Mouse (Mus musculus): Measurements from ENCODE around the gene Fkbpl. TPM values are rescaled to one million over a fixed set of nuclear protein-coding genes. Genes with fewer than 3 reads are reported as not detected.
A peak's percentile ranks its signal among the peaks of the same experiment; 100 is the strongest.

Gene Fkbpl
- polyA plus RNA-seq, 1 experiment from 2014 or later = 10.7 TPM

- Histone ChIP-seq H3K27me3 (no peaks in the 10 kb centered on the region), H3K4me3 (no peak overlapping the region), H3K4me1 (replicated peaks) (peaks cover 38% of the 10 kb centered on the region), H3K27ac (no peak overlapping the region), H3K9me3 (replicated peaks) (no peaks in the 10 kb centered on the region), H3K9ac (no peak overlapping the region), H3K36me3 (peaks cover 26% of the 10 kb centered on the region), H3K4me2 (no peak overlapping the region)
- no peak for ATAC-seq (replicated peaks; ENCODE audit: insufficient number of reproducible peaks, insufficient read depth, low FRiP score, low read depth)
- WGBS = 79% methylated on average over 7 of the region's 7 CpGs
These were observed 36.6 kb upstream of the Fkbpl start for GRCm38 (mm10) chr17:34607997-34608396.

GRCm38 (mm10) chr17:34611050-34611449 lies 33.5 kb upstream of the Fkbpl start:
- no peak overlapping the region for H3K4me3 ChIP-seq
- no peak overlapping the region for H3K9ac ChIP-seq
- H3K9me3 ChIP-seq (replicated peaks) = no peaks in the 10 kb centered on the region
- no peak overlapping the region for H3K27ac ChIP-seq
- H3K4me2 ChIP-seq = no peak overlapping the region
- H3K27me3 ChIP-seq = no peaks in the 10 kb centered on the region
- no peak for ATAC-seq (replicated peaks; ENCODE audit: insufficient number of reproducible peaks, insufficient read depth, low FRiP score, low read depth)
- H3K36me3 ChIP-seq = peaks cover 38% of the 10 kb centered on the region
- WGBS = 87% methylated on average over 8 of the region's 8 CpGs
- peaks cover 27% of the 10 kb centered on the region for H3K4me1 ChIP-seq (replicated peaks)

DNA sequence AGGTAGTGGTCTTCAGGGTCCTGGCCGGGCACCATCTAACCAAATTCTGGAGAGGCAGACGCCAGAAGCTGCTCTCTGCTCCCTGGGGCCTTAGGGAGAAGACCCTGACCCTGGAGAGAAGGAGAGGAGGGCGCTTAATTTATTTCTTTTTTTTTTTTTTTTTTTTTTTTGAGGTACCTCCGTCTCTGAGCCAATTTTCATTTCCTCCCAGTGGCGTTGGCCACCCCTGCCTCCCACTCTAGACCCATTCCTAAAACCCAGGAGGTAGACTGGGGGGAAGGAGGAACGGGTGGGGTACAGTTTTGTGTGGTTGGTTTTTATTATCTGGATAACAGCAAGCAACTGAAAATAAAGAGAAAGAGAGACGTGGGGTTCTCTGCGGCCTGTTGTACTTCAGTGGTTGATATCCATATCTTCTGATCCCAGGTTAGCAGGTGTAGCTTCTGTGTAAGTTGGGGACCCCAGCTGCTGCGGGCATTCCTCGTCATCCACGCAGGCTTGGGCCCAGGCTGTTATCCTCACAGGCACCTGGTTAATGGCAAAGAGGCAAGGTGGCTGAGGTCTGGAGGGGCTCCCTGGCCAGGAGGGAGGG lies 31.4 kb upstream of the Fkbpl start:
- Histone ChIP-seq H3K27me3 (no peaks in the 10 kb centered on the region), H3K4me3 (no peak overlapping the region), H3K4me2 (no peak overlapping the region), H3K9me3 (replicated peaks) (no peaks in the 10 kb centered on the region), H3K9ac (no peak overlapping the region), H3K27ac (no peak overlapping the region), H3K4me1 (replicated peaks) (peaks cover 10% of the 10 kb centered on the region), H3K36me3 (peaks cover 48% of the 10 kb centered on the region)
- no peak for ATAC-seq (replicated peaks; ENCODE audit: insufficient number of reproducible peaks, insufficient read depth, low FRiP score, low read depth)
- 88% methylated on average over 11 of the region's 11 CpGs for WGBS

DNA sequence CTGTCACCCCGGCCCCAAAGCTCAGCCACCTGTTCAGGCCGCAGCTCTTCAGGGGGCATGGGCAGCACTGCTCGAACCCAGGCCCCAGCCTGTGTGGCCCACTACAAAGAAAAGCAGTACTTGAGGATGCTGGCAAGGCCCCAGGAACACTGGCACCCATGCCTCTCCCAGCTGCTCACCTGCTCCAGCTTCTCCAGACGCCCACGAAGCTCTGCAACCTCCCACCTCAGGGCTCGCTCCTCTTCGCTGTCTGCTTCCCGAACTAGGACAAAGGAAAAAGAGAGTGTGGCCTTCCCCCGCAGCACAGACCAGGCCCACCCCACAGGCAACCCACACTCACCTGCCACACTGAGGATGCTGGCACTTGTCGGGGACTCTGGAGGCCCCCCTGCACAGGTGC lies 30.7 kb upstream of the Fkbpl start:
- no peaks in the 10 kb centered on the region for H3K9me3 ChIP-seq (replicated peaks)
- no peak overlapping the region for H3K9ac ChIP-seq
- no peak for ATAC-seq (replicated peaks; ENCODE audit: insufficient number of reproducible peaks, insufficient read depth, low FRiP score, low read depth)
- no peak overlapping the region for H3K27ac ChIP-seq
- WGBS = 94% methylated on average over 10 of the region's 10 CpGs
- peaks cover 48% of the 10 kb centered on the region for H3K36me3 ChIP-seq
- no peak overlapping the region for H3K4me2 ChIP-seq
- peaks cover 4% of the 10 kb centered on the region for H3K4me1 ChIP-seq (replicated peaks)
- no peaks in the 10 kb centered on the region for H3K27me3 ChIP-seq
- no peak overlapping the region for H3K4me3 ChIP-seq

GRCm38 (mm10) chr17:34615871-34616270 lies 28.7 kb upstream of the Fkbpl start, which contains the start of gene Egfl8:
Egfl8 (minus strand) TSS chr17:34615971.
- WGBS = 76% methylated on average over 6 of the region's 6 CpGs
- H3K9ac ChIP-seq = peak within 1 kb of the TSS; percentile 12; the same call in 1 of the 2 replicates
- no peak within 1 kb of the TSS for H3K4me2 ChIP-seq
- H3K4me3 ChIP-seq = no peak within 1 kb of the TSS
- H3K27ac ChIP-seq = no peak within 1 kb of the TSS
- H3K9me3 ChIP-seq (replicated peaks) = no peaks in the 10 kb centered on the region
- H3K36me3 ChIP-seq = peaks cover 48% of the 10 kb centered on the region
- H3K27me3 ChIP-seq = no peaks in the 10 kb centered on the region
- ATAC-seq (replicated peaks; ENCODE audit: insufficient number of reproducible peaks, insufficient read depth, low FRiP score, low read depth) = no peak
- H3K4me1 ChIP-seq (replicated peaks) = 0 out of 2 replicates have a peak, but pooled peaks cover 2% of the 10 kb centered on the region

- Histone ChIP-seq H3K27me3 (no peaks in the 10 kb centered on the region), H3K4me2 (no peak overlapping the region), H3K9ac (no peak overlapping the region), H3K4me3 (no peak overlapping the region), H3K36me3 (peaks cover 42% of the 10 kb centered on the region), H3K9me3 (replicated peaks) (no peaks in the 10 kb centered on the region), H3K27ac (no peak overlapping the region), H3K4me1 (replicated peaks) (0 out of 2 replicates have a peak, but pooled peaks cover 2% of the 10 kb centered on the region)
- WGBS = 20% methylated on average over 6 of the region's 6 CpGs
- no peak for ATAC-seq (replicated peaks; ENCODE audit: insufficient number of reproducible peaks, insufficient read depth, low FRiP score, low read depth)
These were observed 25.6 kb upstream of the Fkbpl start for GRCm38 (mm10) chr17:34618999-34619398.

GRCm38 (mm10) chr17:34621006-34621405 lies 23.6 kb upstream of the Fkbpl start:
- 90% methylated on average over 8 of the region's 8 CpGs for WGBS
- H3K4me1 ChIP-seq (replicated peaks) = peaks cover 4% of the 10 kb centered on the region
- H3K4me3 ChIP-seq = no peak overlapping the region
- no peaks in the 10 kb centered on the region for H3K27me3 ChIP-seq
- ATAC-seq (replicated peaks; ENCODE audit: insufficient number of reproducible peaks, insufficient read depth, low FRiP score, low read depth) = no peak
- no peaks in the 10 kb centered on the region for H3K9me3 ChIP-seq (replicated peaks)
- H3K36me3 ChIP-seq = peaks cover 49% of the 10 kb centered on the region
- H3K4me2 ChIP-seq = no peak overlapping the region
- no peak overlapping the region for H3K27ac ChIP-seq
- no peak overlapping the region for H3K9ac ChIP-seq

DNA sequence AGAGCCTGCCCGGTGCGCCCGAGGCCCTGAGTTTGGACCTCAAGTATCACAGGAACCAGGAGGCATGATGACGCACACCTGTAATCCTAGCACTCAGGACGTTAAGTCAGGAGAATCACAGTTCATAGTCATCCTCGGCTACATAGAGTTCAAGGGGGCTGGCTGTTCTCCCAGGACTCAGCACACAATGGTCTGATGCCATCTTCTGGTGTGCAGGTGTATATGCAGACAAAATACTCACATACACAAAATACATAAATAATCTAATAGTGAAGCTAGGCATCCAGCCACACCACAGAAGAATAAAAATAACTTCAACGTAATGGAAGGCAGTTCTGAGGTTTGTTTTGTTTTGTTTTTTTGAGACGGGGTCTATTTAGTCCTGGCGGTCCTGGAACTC lies 21.4 kb upstream of the Fkbpl start:
- Histone ChIP-seq H3K9me3 (replicated peaks) (no peaks in the 10 kb centered on the region), H3K4me3 (no peak overlapping the region), H3K4me2 (no peak overlapping the region), H3K4me1 (replicated peaks) (peaks cover 13% of the 10 kb centered on the region), H3K36me3 (peaks cover 38% of the 10 kb centered on the region), H3K9ac (no peak overlapping the region), H3K27me3 (no peaks in the 10 kb centered on the region), H3K27ac (no peak overlapping the region)
- ATAC-seq (replicated peaks; ENCODE audit: insufficient number of reproducible peaks, insufficient read depth, low FRiP score, low read depth) = no peak
- WGBS = 84% methylated on average over 9 of the region's 9 CpGs

- H3K9me3 ChIP-seq (replicated peaks) = no peaks in the 10 kb centered on the region
- no peak overlapping the region for H3K4me3 ChIP-seq
- H3K27me3 ChIP-seq = peaks cover 11% of the 10 kb centered on the region
- H3K4me1 ChIP-seq (replicated peaks) = peaks cover 31% of the 10 kb centered on the region
- no peak overlapping the region for H3K9ac ChIP-seq
- H3K36me3 ChIP-seq = peaks cover 35% of the 10 kb centered on the region
- ATAC-seq (replicated peaks; ENCODE audit: insufficient number of reproducible peaks, insufficient read depth, low FRiP score, low read depth) = no peak
- no peak overlapping the region for H3K27ac ChIP-seq
- H3K4me2 ChIP-seq = no peak overlapping the region
- 86% methylated on average over 3 of the region's 3 CpGs for WGBS
These were observed 19.6 kb upstream of the Fkbpl start for GRCm38 (mm10) chr17:34624981-34625380.

DNA sequence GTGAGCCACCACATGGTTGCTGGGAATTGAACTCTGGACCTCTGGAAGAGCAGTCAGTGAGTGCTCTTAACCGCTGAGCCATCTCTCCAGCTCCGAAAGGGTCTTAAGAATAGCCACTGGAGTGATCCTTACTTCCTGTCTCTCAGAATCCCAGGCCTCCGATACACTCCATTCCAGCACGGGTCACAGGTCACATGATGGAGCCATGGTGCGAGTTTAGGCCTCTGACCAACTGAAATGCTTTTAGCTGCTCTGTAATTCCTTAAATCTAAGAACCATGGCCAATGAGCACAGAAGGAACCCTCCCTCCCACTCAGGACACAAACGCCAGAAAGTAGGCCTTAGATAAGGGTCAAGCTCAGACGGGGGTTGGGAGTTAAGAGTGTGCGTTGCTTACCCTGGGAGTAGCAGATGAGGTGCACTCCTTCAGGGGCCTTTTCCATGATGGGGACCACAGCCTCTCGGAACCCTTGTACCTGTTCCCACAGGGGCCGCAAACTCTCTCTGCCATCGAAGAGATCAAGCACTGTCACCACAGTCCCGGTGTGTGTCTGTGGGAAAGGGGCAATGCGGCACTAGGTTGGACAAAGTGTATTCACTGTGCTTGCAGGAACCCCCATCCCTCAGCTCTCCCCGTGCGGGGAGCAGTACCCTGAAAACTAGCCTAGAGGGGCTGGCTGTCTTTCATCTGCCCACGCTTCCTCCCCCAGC lies 18.3 kb upstream of the Fkbpl start:
- ATAC-seq (replicated peaks; ENCODE audit: insufficient number of reproducible peaks, insufficient read depth, low FRiP score, low read depth) = no peak
- no peaks in the 10 kb centered on the region for H3K9me3 ChIP-seq (replicated peaks)
- WGBS = 50% methylated on average over 16 of the region's 16 CpGs
- peak overlapping the region; percentile 94 for H3K27ac ChIP-seq
- H3K4me1 ChIP-seq (replicated peaks) = peaks cover 40% of the 10 kb centered on the region
- peak overlapping the region; percentile 97 for H3K4me2 ChIP-seq
- peak overlapping the region; percentile 85 for H3K4me3 ChIP-seq
- H3K9ac ChIP-seq = peak overlapping the region; percentile 80
- H3K27me3 ChIP-seq = peaks cover 24% of the 10 kb centered on the region
- H3K36me3 ChIP-seq = peaks cover 33% of the 10 kb centered on the region

GRCm38 (mm10) chr17:34626773-34627092 lies 17.8 kb upstream of the Fkbpl start:
- H3K9me3 ChIP-seq (replicated peaks) = no peaks in the 10 kb centered on the region
- H3K4me3 ChIP-seq = peak overlapping the region; percentile 85
- 0% methylated on average over 18 of the region's 18 CpGs for WGBS
- peaks cover 29% of the 10 kb centered on the region for H3K36me3 ChIP-seq
- H3K27ac ChIP-seq = peak overlapping the region; percentile 94
- H3K4me2 ChIP-seq = peak overlapping the region; percentile 97
- peak overlapping the region; percentile 80 for H3K9ac ChIP-seq
- peaks cover 45% of the 10 kb centered on the region for H3K4me1 ChIP-seq (replicated peaks)
- ATAC-seq (replicated peaks; ENCODE audit: insufficient number of reproducible peaks, insufficient read depth, low FRiP score, low read depth) = peak; percentile 36; the same call in 1 of the 2 replicates
- peaks cover 29% of the 10 kb centered on the region for H3K27me3 ChIP-seq

Measured in heart, embryonic 15.5 days (tissue).